In the genomic region with DNA sequence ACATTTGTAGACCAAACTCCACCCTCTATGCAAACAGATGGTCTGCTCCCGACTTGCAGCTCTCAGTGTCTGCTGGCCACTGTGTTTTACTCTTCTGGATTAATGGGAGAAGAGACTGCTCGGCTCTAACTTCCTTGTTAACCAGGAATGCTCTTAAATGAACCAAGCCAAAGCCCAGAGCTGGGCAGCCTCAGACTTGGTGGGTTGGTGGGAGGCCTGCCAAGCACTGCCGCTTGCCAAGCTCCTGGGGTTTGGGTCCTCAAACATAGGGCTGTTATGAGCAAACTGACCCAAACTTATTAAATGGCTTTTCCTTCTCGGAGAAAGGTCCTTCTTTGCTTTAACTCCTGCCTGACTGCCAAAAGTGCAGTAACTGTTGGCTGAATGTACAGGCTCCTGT, we compare ENCODE assay signal across 8 mouse cellular contexts.
A peak's percentile ranks its signal among the peaks of the same experiment; 100 is the strongest.
DNase-seq lines count a peak whose midpoint lies in the region; ATAC-seq and TF ChIP-seq lines count a peak whose summit lies in the region.
"Had no signal": no experiment of that assay in that cellular context is flagged by ENCODE, and none has a peak within 500 bp of the region (broad histone marks: within the 10 kb centered on the region; RNA-seq: fewer than 3 reads in every experiment).

No protein-coding gene starts in this region.

- H3K9ac ChIP-seq in hindbrain, embryonic 16.5 days (ENCODE audit: low read depth, low read length): no peak overlapping the region
- no peak overlapping the region for H3K9ac ChIP-seq in hindbrain, embryonic 11.5 days (ENCODE audit: low read depth, low read length)
- H3K9ac ChIP-seq in intestine, embryonic 16.5 days (ENCODE audit: low read depth, low read length): peak overlapping the region; percentile 39; the same call in 1 of the 2 replicates
- no peak overlapping the region for H3K9ac ChIP-seq in stomach, postnatal 0 days (ENCODE audit: low read length)

- no peaks in the 10 kb centered on the region for H3K27me3 ChIP-seq in hindbrain, embryonic 16.5 days (replicated peaks; ENCODE audit: control insufficient read depth, insufficient read depth, low read length)
- H3K27me3 ChIP-seq in hindbrain, embryonic 11.5 days (ENCODE audit: control insufficient read depth, insufficient read depth, low read length): no peaks in the 10 kb centered on the region
- no peaks in the 10 kb centered on the region for H3K27me3 ChIP-seq in intestine, embryonic 16.5 days (replicated peaks; ENCODE audit: control insufficient read depth, insufficient read depth, low read length)
- no peaks in the 10 kb centered on the region for H3K27me3 ChIP-seq in stomach, postnatal 0 days (ENCODE audit: control insufficient read depth, insufficient read depth, low read length)

- no peak overlapping the region for H3K4me3 ChIP-seq in hindbrain, embryonic 16.5 days (ENCODE audit: low read length)
- H3K4me3 ChIP-seq in hindbrain, embryonic 11.5 days (ENCODE audit: low read depth, low read length): no peak overlapping the region
- no peak overlapping the region for H3K4me3 ChIP-seq in intestine, embryonic 16.5 days (ENCODE audit: low read length)
- no peak overlapping the region for H3K4me3 ChIP-seq in stomach, postnatal 0 days (ENCODE audit: low read depth, low read length)

- ATAC-seq in hindbrain, embryonic 16.5 days: peak; percentile 54; the same call in 1 of the 2 replicates
- ATAC-seq in hindbrain, embryonic 11.5 days (ENCODE audit: low FRiP score): no peak
- no peak for ATAC-seq in intestine, embryonic 16.5 days
- no peak for ATAC-seq in stomach, postnatal 0 days (ENCODE audit: low FRiP score, low TSS enrichment)
- ATAC-seq in megakaryocyte-erythroid progenitor cell, adult 5-6 weeks (replicated peaks; ENCODE audit: low FRiP score, low TSS enrichment, poor library complexity, severe bottlenecking): no peak

- no peaks in the 10 kb centered on the region for H3K9me3 ChIP-seq in hindbrain, embryonic 16.5 days (ENCODE audit: control insufficient read depth, low read length)
- no peaks in the 10 kb centered on the region for H3K9me3 ChIP-seq in hindbrain, embryonic 11.5 days (ENCODE audit: control insufficient read depth, low read length)
- H3K9me3 ChIP-seq in intestine, embryonic 16.5 days (ENCODE audit: control insufficient read depth, low read length): no peaks in the 10 kb centered on the region
- H3K9me3 ChIP-seq in stomach, postnatal 0 days (ENCODE audit: control insufficient read depth, low read length): no peaks in the 10 kb centered on the region

- H3K27ac ChIP-seq in hindbrain, embryonic 16.5 days (ENCODE audit: low read depth, low read length): no peak overlapping the region
- H3K27ac ChIP-seq in hindbrain, embryonic 11.5 days (ENCODE audit: low read depth, low read length): no peak overlapping the region
- H3K27ac ChIP-seq in intestine, embryonic 16.5 days (ENCODE audit: low read length): peak overlapping the region; percentile 65
- H3K27ac ChIP-seq in stomach, postnatal 0 days (replicated peaks): peak overlapping the region; percentile 88

- no peak overlapping the region for H3K4me2 ChIP-seq in hindbrain, embryonic 16.5 days (ENCODE audit: low read length)
- H3K4me2 ChIP-seq in hindbrain, embryonic 11.5 days (replicated peaks; ENCODE audit: low read depth, low read length): no peak overlapping the region
- no peak overlapping the region for H3K4me2 ChIP-seq in intestine, embryonic 16.5 days (ENCODE audit: low read depth, low read length)
- peak overlapping the region; percentile 26; the same call in 1 of the 2 replicates for H3K4me2 ChIP-seq in stomach, postnatal 0 days (replicated peaks; ENCODE audit: low read depth)

- TF ChIP-seq CTCF in stomach, postnatal 0 days (IDR thresholded peaks at IDR 0.05; ENCODE audit: low read depth): no peak

- 39% methylated on average over 4 of the region's 4 CpGs for WGBS in hindbrain, embryonic 16.5 days
- WGBS in hindbrain, embryonic 11.5 days: 61% methylated on average over 4 of the region's 4 CpGs
- WGBS in intestine, embryonic 16.5 days: 19% methylated on average over 4 of the region's 4 CpGs
- 12% methylated on average over 4 of the region's 4 CpGs for WGBS in stomach, postnatal 0 days

- no peaks in the 10 kb centered on the region for H3K36me3 ChIP-seq in hindbrain, embryonic 16.5 days (ENCODE audit: control insufficient read depth, insufficient read depth, low read length)
- no peaks in the 10 kb centered on the region for H3K36me3 ChIP-seq in hindbrain, embryonic 11.5 days (ENCODE audit: control insufficient read depth, insufficient read depth, low read length)
- H3K36me3 ChIP-seq in intestine, embryonic 16.5 days (ENCODE audit: control insufficient read depth, insufficient read depth, low read length): no peaks in the 10 kb centered on the region
- no peaks in the 10 kb centered on the region for H3K36me3 ChIP-seq in stomach, postnatal 0 days (ENCODE audit: control insufficient read depth, insufficient read depth, low read length)

- no peak for DNase-seq in hindbrain, embryonic 11.5 days (ENCODE audit: low spot score)
- peak; percentile 50 to 60 for DNase-seq in right cerebral cortex, postnatal 10 days (ENCODE audit: low spot score in 2 of 2)
- DNase-seq in right cerebral cortex, adult 2 months (ENCODE audit: low spot score in 2 of 2): no peak
- DNase-seq in stomach, postnatal 0 days (ENCODE audit: low spot score): peak; percentile 31
- DNase-seq: gastrocnemius, postnatal 10 days had no signal

- H3K4me1 ChIP-seq in hindbrain, embryonic 16.5 days (ENCODE audit: control insufficient read depth, insufficient read depth, low read depth, low read length): peaks cover 3% of the 10 kb centered on the region; the same call in 1 of the 2 replicates
- no peaks in the 10 kb centered on the region for H3K4me1 ChIP-seq in hindbrain, embryonic 11.5 days (replicated peaks; ENCODE audit: control insufficient read depth, insufficient read depth, low read length)
- H3K4me1 ChIP-seq in intestine, embryonic 16.5 days (ENCODE audit: control insufficient read depth, insufficient read depth, low read length): peaks cover 12% of the 10 kb centered on the region
- H3K4me1 ChIP-seq in stomach, postnatal 0 days (replicated peaks; ENCODE audit: control insufficient read depth, insufficient read depth): no peaks in the 10 kb centered on the region

- TF ChIP-seq EP300 in stomach, postnatal 0 days (optimal IDR thresholded peaks at IDR 0.05): no peak

Comparison
In these comparisons a context has a peak if more than half of its experiments do, and no peak if none do; other contexts are left out.
1. DNase-seq: peak in right cerebral cortex, postnatal 10 days (2 of 2) and stomach, postnatal 0 days (single experiment); none in hindbrain, embryonic 11.5 days (single experiment) and right cerebral cortex, adult 2 months (0 of 2).
2. H3K27ac ChIP-seq: peak in intestine, embryonic 16.5 days (single experiment) and stomach, postnatal 0 days (single experiment); none in hindbrain, embryonic 16.5 days (single experiment) and hindbrain, embryonic 11.5 days (single experiment).